Mouse (Mus musculus) cortical plate, adult 2 months (tissue): ENCODE measurements around the gene Olfr750. TPM values are rescaled to one million over a fixed set of nuclear protein-coding genes. Genes with fewer than 3 reads are reported as not detected.
"Not testable (repeated sequence)": the region's sequence is repeated elsewhere in the genome, so short reads cannot be mapped to it uniquely, and the experiment has no call there.

ENCODE experiments used
- H3K27ac ChIP-seq: fragments of 200-500 bp; 2 replicates; pipeline ENCODE4 v1.5.1; 2012; ENCODE audit warnings: low read length, control low read depth, inconsistent platforms; ENCODE audit not compliant: insufficient read depth
- H3K4me1 ChIP-seq: fragments of 200-500 bp; 2 replicates; pipeline ENCODE4 v1.6.1; 2011; ENCODE audit warnings: low read length; ENCODE audit not compliant: control insufficient read depth, insufficient read depth
- H3K4me3 ChIP-seq: fragments of 200-500 bp; 2 replicates; pipeline ENCODE4 v1.5.1; 2011; ENCODE audit warnings: mild to moderate bottlenecking, low read length, control low read depth; ENCODE audit not compliant: insufficient read depth
- CTCF ChIP-seq: fragments of 200-500 bp; IDR thresholded peaks from 2 replicates; pipeline ENCODE4 v1.5.1; 2011; ENCODE audit warnings: mild to moderate bottlenecking, control low read depth, low read length; ENCODE audit not compliant: insufficient read depth; ENCODE audit errors: extremely low read depth
- POLR2A ChIP-seq: fragments of 200-500 bp; IDR thresholded peaks from 2 replicates; pipeline ENCODE4 v1.6.1; 2011; ENCODE audit warnings: mild to moderate bottlenecking, low read length, control low read depth; ENCODE audit not compliant: insufficient read depth; ENCODE audit errors: extremely low read depth
- polyA plus RNA-seq: library from polyadenylated mRNA; depleted of rRNA; stranded (reverse); fragments of >200 nt; gene quantifications from 2 replicates; pipeline ENCODE4 v1.2.3, GENCODE M21; 2012; rRNA removed

The Olfr750 gene
- polyA plus RNA-seq: not detected in 2 replicates

DNA sequence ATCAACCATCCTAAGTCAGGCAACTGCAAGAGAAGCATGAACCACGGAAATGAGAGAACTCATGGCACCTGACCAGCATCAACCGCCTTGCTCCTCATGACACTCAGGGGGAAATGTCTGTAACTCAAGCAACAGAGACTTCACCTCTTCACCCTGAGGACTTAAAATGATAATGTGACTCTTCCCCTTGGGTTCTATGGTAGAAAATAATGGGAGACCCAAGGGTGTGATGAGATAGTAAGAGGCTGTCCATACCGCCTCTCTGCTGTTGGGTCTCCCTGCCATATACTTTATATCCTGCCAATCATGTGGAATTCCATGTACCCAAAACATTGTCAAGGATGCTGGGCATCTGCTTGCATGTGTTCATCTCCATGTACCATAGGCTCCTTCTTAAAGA is at the start of gene Olfr750:
Gene Olfr750 (minus strand): TSS at position 101 of the 400 bp plus-strand sequence.
- TF ChIP-seq POLR2A: no peak
- no peak for TF ChIP-seq CTCF
- Histone ChIP-seq H3K4me1 (no peaks in the 10 kb centered on the region), H3K27ac (no peak within 1 kb of the TSS), H3K4me3 (no peak within 1 kb of the TSS)

DNA sequence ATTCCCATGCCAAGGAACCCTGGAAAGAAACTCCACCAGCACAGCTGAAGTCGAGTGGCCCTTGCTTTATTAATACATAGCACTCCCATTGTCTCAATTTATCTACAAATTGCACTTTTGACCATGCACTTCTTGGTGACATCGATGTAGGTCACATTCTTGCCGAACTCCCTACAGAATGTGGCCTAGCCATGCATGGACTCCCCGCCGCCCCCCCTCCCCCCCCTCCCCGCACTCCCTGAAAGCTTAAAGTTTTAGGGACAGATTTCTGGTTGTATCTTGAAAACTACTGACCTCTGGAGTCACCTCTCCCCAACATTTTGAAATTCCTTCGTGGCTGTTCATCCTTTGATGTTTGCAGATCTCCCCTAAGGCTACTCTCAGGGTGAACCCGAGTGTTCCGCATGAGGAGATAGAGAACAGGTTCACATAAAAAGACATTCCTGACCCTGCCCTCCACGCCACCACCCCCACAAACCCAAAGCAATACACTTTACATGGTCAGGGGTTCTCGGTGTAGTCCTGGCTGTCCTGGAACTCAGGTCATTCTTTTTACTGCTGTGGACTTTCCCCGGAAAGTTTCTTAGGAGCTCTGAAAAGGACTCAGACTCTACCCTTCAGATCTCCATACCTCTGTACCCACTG is 39.8 kb upstream of the Olfr750 start, which contains the start of gene Eddm3b:
Gene Eddm3b (plus strand): TSS at position 511 of the 645 bp plus-strand sequence.
- Histone ChIP-seq H3K27ac (no peak within 1 kb of the TSS), H3K4me3 (no peak within 1 kb of the TSS), H3K4me1 (no peaks in the 10 kb centered on the region)
- TF ChIP-seq POLR2A (no peak), CTCF (no peak)

DNA sequence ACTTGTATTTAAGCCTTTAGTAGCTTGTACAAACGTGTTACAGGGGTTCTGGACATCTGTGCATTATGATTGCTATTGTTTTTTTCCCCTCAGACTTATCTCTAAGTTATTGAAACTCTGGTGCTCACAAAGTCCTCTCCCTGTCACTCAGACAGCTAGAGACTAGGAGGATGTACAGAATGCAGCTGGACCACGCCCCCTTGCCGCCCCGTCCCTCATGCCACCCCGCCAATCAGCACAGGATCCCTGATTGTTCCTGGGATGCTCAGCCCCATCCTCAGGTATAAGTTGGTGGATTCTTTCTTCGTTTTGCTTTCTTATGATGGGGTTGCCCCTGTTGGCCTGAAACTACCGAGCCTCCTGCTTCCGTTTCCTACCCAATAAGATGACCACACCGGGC is 39.2 kb upstream of the Olfr750 start:
- Histone ChIP-seq H3K27ac (no peak overlapping the region), H3K4me1 (no peaks in the 10 kb centered on the region), H3K4me3 (no peak overlapping the region)
- TF ChIP-seq POLR2A (no peak), CTCF (no peak)

- TF ChIP-seq POLR2A (no peak), CTCF (no peak)
- H3K27ac ChIP-seq: no peak overlapping the region
- H3K4me1 ChIP-seq: no peaks in the 10 kb centered on the region
- H3K4me3 ChIP-seq: no peak overlapping the region
These were observed 37.7 kb upstream of the Olfr750 start for GRCm38 (mm10) chr14:51111966-51112365.

DNA sequence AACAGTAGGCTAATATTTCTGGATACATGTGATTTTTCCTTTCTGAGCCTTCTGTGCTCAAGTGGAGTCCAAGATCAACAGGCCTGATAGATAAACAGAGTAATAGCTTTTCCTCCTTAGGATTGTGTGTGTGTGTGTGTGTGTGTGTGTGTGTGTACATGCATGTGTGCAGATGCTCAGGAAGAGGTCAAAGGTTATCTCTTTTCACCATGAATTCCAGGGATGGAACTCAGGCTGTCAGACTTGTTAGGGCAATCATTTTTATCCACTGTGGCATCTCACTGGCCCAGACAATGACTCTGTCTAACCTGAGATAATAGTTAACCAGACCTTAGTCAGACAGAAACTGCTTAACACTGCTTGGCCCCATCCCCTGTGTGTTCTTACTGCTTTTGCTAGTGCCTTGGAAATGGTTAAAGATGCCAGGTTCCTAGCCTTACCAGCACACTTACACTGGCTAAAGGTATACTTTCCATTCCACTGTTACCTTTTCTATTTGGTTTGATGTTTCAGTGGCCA is 32.3 kb upstream of the Olfr750 start:
- TF ChIP-seq POLR2A: no peak
- TF ChIP-seq CTCF: no peak
- H3K27ac ChIP-seq: no peak overlapping the region
- no peak overlapping the region for H3K4me3 ChIP-seq
- no peaks in the 10 kb centered on the region for H3K4me1 ChIP-seq

GRCm38 (mm10) chr14:51104366-51104765 is 30.1 kb upstream of the Olfr750 start:
- TF ChIP-seq CTCF: no peak
- no peak for TF ChIP-seq POLR2A
- Histone ChIP-seq H3K4me1 (no peaks in the 10 kb centered on the region), H3K4me3 (no peak overlapping the region), H3K27ac (no peak overlapping the region)

DNA sequence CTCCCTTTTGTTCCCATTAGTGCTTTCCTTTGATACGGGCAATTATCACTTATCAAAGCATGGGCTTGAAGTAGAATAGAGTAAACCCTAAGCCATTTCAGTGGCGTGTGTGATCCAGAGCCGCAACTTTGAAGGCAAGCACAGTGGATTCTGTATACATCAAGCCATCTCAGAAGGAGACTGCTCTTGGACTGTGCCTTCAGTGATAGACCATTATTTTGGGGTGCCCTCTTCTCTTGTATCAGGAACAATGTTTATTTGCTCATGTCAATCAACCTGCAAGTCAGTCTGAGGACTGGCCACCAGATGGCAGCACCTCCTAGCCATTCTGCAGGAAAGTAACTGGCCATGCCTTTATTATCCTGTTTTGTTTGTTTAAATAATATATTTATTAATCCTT is 29.0 kb upstream of the Olfr750 start:
- H3K4me1 ChIP-seq: no peaks in the 10 kb centered on the region
- H3K4me3 ChIP-seq: no peak overlapping the region
- no peak overlapping the region for H3K27ac ChIP-seq
- TF ChIP-seq CTCF (peak; percentile 81), POLR2A (no peak)

DNA sequence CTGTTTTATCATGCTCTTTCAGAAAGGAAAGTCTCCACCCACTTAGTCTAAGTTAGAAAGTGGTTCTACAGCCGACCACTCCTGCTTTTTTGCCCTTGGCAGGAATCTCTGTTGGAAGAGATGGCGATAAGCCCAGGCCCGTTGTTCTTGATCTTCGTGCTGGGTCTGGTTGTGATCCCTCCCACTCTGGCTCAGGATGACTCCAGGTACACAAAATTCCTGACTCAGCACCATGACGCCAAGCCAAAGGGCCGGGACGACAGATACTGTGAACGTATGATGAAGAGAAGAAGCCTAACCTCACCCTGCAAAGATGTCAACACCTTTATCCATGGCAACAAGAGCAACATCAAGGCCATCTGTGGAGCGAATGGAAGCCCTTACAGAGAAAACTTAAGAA is 27.0 kb upstream of the Olfr750 start:
- no peak for TF ChIP-seq CTCF
- no peak for TF ChIP-seq POLR2A

GRCm38 (mm10) chr14:51098921-51099320 is 24.7 kb upstream of the Olfr750 start:
- Histone ChIP-seq H3K27ac (no peak overlapping the region), H3K4me3 (no peak overlapping the region), H3K4me1 (no peaks in the 10 kb centered on the region)
- no peak for TF ChIP-seq CTCF
- TF ChIP-seq POLR2A: no peak

More for the DNA sequence above, 27.0 kb upstream of the Olfr750 start:
- H3K4me1 ChIP-seq: no peaks in the 10 kb centered on the region
- no peak overlapping the region for H3K4me3 ChIP-seq
- H3K27ac ChIP-seq: no peak overlapping the region

- H3K27ac ChIP-seq, H3K4me1 ChIP-seq, H3K4me3 ChIP-seq: not testable (repeated sequence)
- TF ChIP-seq CTCF: peak; percentile 58
These were observed 24.1 kb upstream of the Olfr750 start for GRCm38 (mm10) chr14:51098300-51098699.
